Mouse (Mus musculus) heart, embryonic 14.5 days (tissue): Measurements from ENCODE around the gene Tnni2. TPM values are rescaled to one million over a fixed set of nuclear protein-coding genes. Genes with fewer than 3 reads are reported as not detected.

Experiments used
- ATAC-seq: fragments of 200-750 bp; cut with Nextera tagmentation; 2 replicates; pipeline ENCODE4 v1.8.0; 2017; ENCODE audit warnings: low read depth, moderate TSS enrichment; ENCODE audit not compliant: insufficient number of reproducible peaks, insufficient read depth, low FRiP score
- H3K27ac ChIP-seq, 2 experiments: fragments of 200-500 bp in 1 of 2; fragments of 300-500 bp in 1 of 2; sonication (generic) in 1 of 2; replicated peaks in 1 of 2; 2 replicates each; pipeline ENCODE4 v1.5.1; 2012 to 2014; ENCODE audit warnings: low read depth in 2 of 2, low read length in 2 of 2, control low read depth in 1 of 2, mild to moderate bottlenecking in 1 of 2, mixed read lengths in 1 of 2; ENCODE audit not compliant: control insufficient read depth in 1 of 2, insufficient read depth in 1 of 2
- H3K27me3 ChIP-seq: fragments of 300-500 bp; sonication (generic); 2 replicates; pipeline ENCODE4 v1.6.1; 2014; ENCODE audit warnings: mild to moderate bottlenecking, low read length, control low read depth; ENCODE audit not compliant: control insufficient read depth, insufficient read depth
- H3K36me3 ChIP-seq: fragments of 300-500 bp; sonication (generic); 2 replicates; pipeline ENCODE4 v1.6.1; 2014; ENCODE audit warnings: mild to moderate bottlenecking, control low read depth, low read length, mixed read lengths; ENCODE audit not compliant: control insufficient read depth, insufficient read depth
- H3K4me1 ChIP-seq, 2 experiments: fragments of 200-500 bp in 1 of 2; fragments of 300-500 bp in 1 of 2; sonication (generic) in 1 of 2; 2 replicates each; pipeline ENCODE4 v1.6.1; 2012 to 2014; ENCODE audit warnings: low read length in 2 of 2, control low read depth in 1 of 2, mixed read lengths in 1 of 2; ENCODE audit not compliant: control insufficient read depth in 2 of 2, insufficient read depth in 2 of 2
- H3K4me2 ChIP-seq: fragments of 300-500 bp; sonication (generic); 2 replicates; pipeline ENCODE4 v1.6.1; 2014; ENCODE audit warnings: mild to moderate bottlenecking, low read length
- H3K4me3 ChIP-seq, 2 experiments: fragments of 200-500 bp in 1 of 2; fragments of 300-500 bp in 1 of 2; sonication (generic) in 1 of 2; 2 replicates each; pipeline ENCODE4 v1.5.1; 2012 to 2014; ENCODE audit warnings: low read length in 2 of 2, mild to moderate bottlenecking in 2 of 2, control low read depth in 1 of 2, low read depth in 1 of 2, moderate library complexity in 1 of 2; ENCODE audit not compliant: control insufficient read depth in 1 of 2, insufficient read depth in 1 of 2
- H3K9ac ChIP-seq: fragments of 300-500 bp; sonication (generic); 2 replicates; pipeline ENCODE4 v1.6.1; 2014; ENCODE audit warnings: mild to moderate bottlenecking, low read length
- H3K9me3 ChIP-seq: fragments of 300-500 bp; sonication (generic); 2 replicates; pipeline ENCODE4 v1.6.1; 2016; ENCODE audit warnings: low read length, control low read depth; ENCODE audit not compliant: control insufficient read depth
- WGBS: fragments of 180-500 bp; shearing (Covaris S2); extraction: QIAGEN DNeasy Blood & Tissue Kit; methylation state at CpG from one replicate; pipeline ENCODE4 v1.1.7; 2014; 5-methylcytosine and 5-hydroxymethylcytosine counted together
- polyA plus RNA-seq: library from polyadenylated mRNA; unstranded; fragments of >200 nt; fragmentation: Nextera tagmentation; extraction: Ambion mirVana; gene quantifications from 2 replicates; pipeline ENCODE4 v1.2.1, GENCODE M21; 2014

Gene Tnni2
- polyA plus RNA-seq, 1 experiment from 2014 or later, result 31.7 TPM

DNA sequence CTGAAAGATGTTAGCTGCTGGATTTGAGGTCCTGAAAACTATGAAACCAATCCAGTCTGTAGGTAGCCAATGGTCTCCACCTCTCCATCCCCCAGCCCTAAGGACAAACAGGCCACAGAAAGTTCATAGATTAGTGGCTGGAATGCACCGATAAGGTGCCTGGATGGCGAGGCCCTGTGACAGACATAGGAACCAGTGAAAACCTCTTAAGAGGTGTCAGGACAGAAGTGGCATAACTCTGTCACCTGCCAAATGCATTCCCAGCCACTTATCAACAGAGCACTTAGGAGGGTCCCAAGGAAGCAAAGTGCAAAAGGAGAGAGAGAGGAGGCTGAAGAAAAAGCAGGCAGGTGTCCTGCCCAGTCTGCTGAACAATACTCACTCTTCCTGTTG lies 17.7 kb downstream of the Tnni2 start:
- WGBS, result 13% methylated on average over 2 of the region's 2 CpGs
- no peaks in the 10 kb centered on the region for H3K9me3 ChIP-seq
- H3K4me3 ChIP-seq, result no peak overlapping the region
- peak overlapping the region; percentile 12; the same call in 1 of the 2 replicates for H3K4me2 ChIP-seq
- peak overlapping the region; percentile 45; the same call in 1 of the 2 replicates for H3K9ac ChIP-seq
- peaks cover 69 to 82% of the 10 kb centered on the region in 2 experiments for H3K4me1 ChIP-seq
- H3K27ac ChIP-seq, result peak overlapping the region; percentile 95 to 98
- ATAC-seq, result peak; percentile 77
- no peaks in the 10 kb centered on the region for H3K27me3 ChIP-seq
- H3K36me3 ChIP-seq, result no peaks in the 10 kb centered on the region

DNA sequence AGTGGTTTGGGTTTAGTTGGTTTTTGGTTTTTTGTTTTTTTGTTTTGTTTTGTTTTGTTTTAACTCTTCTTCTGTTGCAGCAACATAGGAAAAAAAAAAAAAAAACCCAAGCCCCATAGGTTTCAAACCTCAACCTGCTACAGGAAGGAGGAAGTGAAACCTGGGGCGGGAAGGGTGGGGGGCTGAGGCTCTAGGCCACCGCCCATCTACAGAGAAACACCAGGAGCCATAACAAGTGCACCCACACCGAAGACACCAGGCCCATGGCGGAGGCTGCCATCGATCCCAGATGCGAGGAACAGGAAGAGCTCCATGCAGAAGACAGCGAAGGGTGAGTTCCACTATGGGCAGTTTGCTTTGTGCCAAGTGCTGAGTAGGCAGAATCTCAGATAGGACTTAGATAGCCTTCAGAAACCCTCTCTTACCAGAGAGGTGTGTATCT lies 19.0 kb downstream of the Tnni2 start, which contains the start of gene Lsp1:
Gene Lsp1, plus strand, starts transcription at position 174 of the 442 bp plus-strand sequence.
- no peaks in the 10 kb centered on the region for H3K27me3 ChIP-seq
- no peaks in the 10 kb centered on the region for H3K36me3 ChIP-seq
- no peak within 1 kb of the TSS for H3K4me3 ChIP-seq
- H3K9ac ChIP-seq, result peak within 1 kb of the TSS; percentile 47; the same call in 1 of the 2 replicates
- no peak within 1 kb of the TSS for H3K4me2 ChIP-seq
- ATAC-seq, result no peak
- no peaks in the 10 kb centered on the region for H3K9me3 ChIP-seq
- peak within 1 kb of the TSS; percentile 95 to 98 for H3K27ac ChIP-seq
- H3K4me1 ChIP-seq, result peaks cover 62 to 71% of the 10 kb centered on the region in 2 experiments
- 88% methylated on average over 7 of the region's 7 CpGs for WGBS

DNA sequence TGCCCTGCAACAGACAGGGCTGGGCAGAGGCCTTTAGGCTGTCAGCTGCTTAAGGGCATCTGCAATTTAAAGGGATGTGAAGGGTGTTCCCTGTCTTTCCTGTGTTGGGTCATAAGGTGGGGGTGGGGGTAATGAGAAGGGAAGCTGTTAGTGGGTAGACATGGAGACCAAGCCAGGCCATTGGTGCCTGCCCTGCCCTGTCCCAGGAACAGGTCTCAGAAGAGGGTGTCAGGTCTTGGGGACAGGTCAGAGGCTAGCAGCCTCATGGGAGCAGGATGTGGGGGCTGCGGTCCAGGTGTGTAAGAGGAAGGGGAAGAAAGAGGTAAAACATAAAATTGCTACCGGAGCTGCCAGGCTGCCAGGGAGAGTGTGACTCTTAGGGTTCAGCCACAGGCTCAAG lies 19.8 kb downstream of the Tnni2 start:
- Histone ChIP-seq H3K9me3 (no peaks in the 10 kb centered on the region), H3K27me3 (no peaks in the 10 kb centered on the region), H3K36me3 (no peaks in the 10 kb centered on the region), H3K4me1 (peaks cover 57 to 63% of the 10 kb centered on the region in 2 experiments), H3K4me2 (no peak overlapping the region), H3K27ac (peak overlapping the region in 1 of 2 experiments; percentile 98; a peak in 1 of 4 replicates), H3K4me3 (no peak overlapping the region), H3K9ac (no peak overlapping the region; the same call in 1 of the 2 replicates)
- WGBS, result 96% methylated on average over 2 of the region's 2 CpGs
- no peak for ATAC-seq

DNA sequence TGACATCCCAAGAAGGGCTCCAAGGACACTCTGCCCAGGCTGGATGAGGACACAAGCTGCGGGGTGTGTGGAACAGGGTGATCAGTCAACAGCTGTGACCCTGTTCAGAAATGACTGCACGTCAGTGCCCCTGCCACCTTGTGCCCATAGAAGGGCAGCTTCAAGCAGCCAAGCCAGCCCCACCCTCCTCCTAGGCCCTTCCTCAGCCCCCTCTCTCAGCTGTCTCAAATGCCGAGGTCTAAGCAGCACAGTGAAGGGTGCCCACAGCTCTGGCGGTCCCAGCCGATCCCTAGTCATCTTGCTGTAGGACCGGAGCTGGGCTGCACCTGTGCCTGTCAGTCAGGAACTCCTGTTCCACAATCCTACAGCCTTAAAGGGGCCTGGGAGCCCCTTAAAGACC lies 20.6 kb downstream of the Tnni2 start:
- peaks cover 51 to 55% of the 10 kb centered on the region in 2 experiments for H3K4me1 ChIP-seq
- H3K9ac ChIP-seq, result 0 out of 2 replicates have a peak overlapping the region, but pooled peaks have one; percentile 26
- no peak overlapping the region for H3K27ac ChIP-seq
- no peak for ATAC-seq
- no peak overlapping the region for H3K4me3 ChIP-seq
- 77% methylated on average over 6 of the region's 6 CpGs for WGBS
- H3K36me3 ChIP-seq, result no peaks in the 10 kb centered on the region
- H3K9me3 ChIP-seq, result no peaks in the 10 kb centered on the region
- H3K4me2 ChIP-seq, result 0 out of 2 replicates have a peak overlapping the region, but pooled peaks have one; percentile 1
- H3K27me3 ChIP-seq, result no peaks in the 10 kb centered on the region

DNA sequence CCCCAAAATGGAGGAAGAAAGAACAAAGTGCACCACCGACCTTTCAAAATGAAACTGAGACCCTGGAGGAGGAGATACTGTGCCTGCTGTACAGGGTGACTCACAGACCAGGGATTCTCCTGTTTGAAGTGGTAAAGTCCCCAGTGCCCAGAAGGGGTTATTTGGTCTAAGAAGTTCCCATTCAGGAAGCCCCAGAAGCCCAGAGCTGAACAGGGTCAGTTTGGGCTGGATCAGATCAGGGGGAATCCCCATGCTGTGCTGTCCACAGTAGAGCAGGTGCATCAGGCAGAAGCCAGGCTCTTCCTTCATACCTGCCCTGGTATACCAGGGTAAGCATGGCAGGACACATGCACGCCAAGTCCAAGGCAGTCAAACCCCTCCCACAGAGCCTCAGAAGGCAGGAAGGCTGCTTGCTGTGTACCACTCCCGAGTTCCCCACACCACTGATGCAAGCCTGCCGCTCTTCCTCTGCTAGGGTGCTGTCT lies 21.0 kb downstream of the Tnni2 start:
- H3K4me3 ChIP-seq, result no peak overlapping the region
- 0 out of 2 replicates have a peak overlapping the region, but pooled peaks have one; percentile 1 for H3K4me2 ChIP-seq
- ATAC-seq, result no peak
- no peaks in the 10 kb centered on the region for H3K36me3 ChIP-seq
- no peaks in the 10 kb centered on the region for H3K9me3 ChIP-seq
- peaks cover 47 to 51% of the 10 kb centered on the region in 2 experiments for H3K4me1 ChIP-seq
- 68% methylated on average over 4 of the region's 4 CpGs for WGBS
- H3K27me3 ChIP-seq, result no peaks in the 10 kb centered on the region
- H3K9ac ChIP-seq, result peak overlapping the region; percentile 26; the same call in 1 of the 2 replicates
- no peak overlapping the region for H3K27ac ChIP-seq

DNA sequence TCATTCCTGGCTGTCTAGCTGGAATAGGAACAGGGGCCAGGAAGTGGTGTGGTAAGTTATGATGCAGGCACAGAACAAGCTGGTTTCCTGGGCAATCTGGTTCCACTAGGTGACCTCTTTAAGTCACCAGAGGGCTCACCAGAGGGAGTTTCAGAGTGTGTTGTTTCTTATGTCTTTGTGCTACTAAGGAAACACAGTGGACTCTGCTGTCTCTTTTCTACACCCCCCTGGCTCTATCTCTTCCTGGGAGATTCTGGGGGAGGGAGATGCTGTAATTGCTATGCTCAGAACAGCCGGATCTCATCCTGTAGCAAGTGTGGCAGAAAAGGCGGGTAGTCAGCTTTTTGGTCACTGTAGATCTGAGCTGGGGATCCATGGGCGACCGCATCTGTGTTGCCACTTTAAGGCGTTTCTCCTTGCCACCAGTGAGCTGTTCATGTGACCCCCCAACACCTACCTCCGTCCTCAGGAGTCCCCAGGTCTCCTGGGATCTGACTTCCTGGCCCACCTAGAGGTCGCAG lies 28.6 kb downstream of the Tnni2 start:
- Histone ChIP-seq H3K36me3 (no peaks in the 10 kb centered on the region), H3K27ac (peak overlapping the region; percentile 70 to 73), H3K27me3 (no peaks in the 10 kb centered on the region), H3K4me1 (peaks cover 30 to 40% of the 10 kb centered on the region in 2 experiments), H3K4me2 (no peak overlapping the region), H3K4me3 (no peak overlapping the region), H3K9me3 (no peaks in the 10 kb centered on the region), H3K9ac (0 out of 2 replicates have a peak overlapping the region, but pooled peaks have one; percentile 12)
- ATAC-seq, result no peak
- 70% methylated on average over 7 of the region's 7 CpGs for WGBS

DNA sequence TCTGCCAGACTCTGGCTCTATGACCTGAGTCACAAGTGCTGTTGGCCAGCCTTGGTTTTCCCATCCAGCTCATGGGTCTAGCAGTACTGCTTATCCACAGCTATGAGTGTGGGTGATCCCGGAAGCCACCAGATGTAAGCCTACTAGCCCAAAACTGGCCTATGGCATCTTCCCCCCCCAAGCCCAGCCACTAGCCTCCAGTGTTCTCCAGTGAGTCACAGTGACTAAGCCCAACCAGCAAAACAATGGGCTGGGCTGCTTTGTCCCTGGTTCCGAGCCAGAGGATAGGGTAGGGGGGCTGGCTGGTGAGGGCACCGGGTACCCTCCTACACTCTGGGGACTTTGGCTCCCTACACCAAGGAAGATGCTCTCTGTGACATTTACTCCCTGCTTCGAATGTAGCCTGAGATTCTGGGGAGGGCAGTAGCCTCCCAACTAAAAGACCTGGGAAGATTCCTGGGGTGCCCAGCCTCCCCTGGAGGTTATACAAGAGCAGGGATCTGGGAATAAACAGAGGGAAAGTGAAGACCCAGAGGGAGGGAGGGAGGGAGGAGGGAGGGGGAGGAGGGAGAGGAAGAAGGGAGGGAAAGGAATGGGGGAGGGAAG lies 29.3 kb downstream of the Tnni2 start:
- H3K36me3 ChIP-seq, result no peaks in the 10 kb centered on the region
- no peaks in the 10 kb centered on the region for H3K9me3 ChIP-seq
- 17% methylated on average over 4 of the region's 4 CpGs for WGBS
- H3K4me2 ChIP-seq, result no peak overlapping the region
- ATAC-seq, result peak; percentile 79
- peak overlapping the region; percentile 70 to 73 for H3K27ac ChIP-seq
- H3K9ac ChIP-seq, result peak overlapping the region; percentile 71; the same call in 1 of the 2 replicates
- no peaks in the 10 kb centered on the region for H3K27me3 ChIP-seq
- no peak overlapping the region for H3K4me3 ChIP-seq
- peaks cover 35 to 46% of the 10 kb centered on the region in 2 experiments for H3K4me1 ChIP-seq
